Mouse (Mus musculus): ENCODE results near the gene Alg1. TPM values are rescaled to one million over a fixed set of nuclear protein-coding genes. Genes with fewer than 3 reads are reported as not detected.
A peak's percentile ranks its signal among the peaks of the same experiment; 100 is the strongest.

Alg1 gene
- 29.0 and 30.3 TPM in 2 replicates for polyA plus RNA-seq (2015; fragmentation: Nextera tagmentation; extraction: Ambion mirVana)

DNA sequence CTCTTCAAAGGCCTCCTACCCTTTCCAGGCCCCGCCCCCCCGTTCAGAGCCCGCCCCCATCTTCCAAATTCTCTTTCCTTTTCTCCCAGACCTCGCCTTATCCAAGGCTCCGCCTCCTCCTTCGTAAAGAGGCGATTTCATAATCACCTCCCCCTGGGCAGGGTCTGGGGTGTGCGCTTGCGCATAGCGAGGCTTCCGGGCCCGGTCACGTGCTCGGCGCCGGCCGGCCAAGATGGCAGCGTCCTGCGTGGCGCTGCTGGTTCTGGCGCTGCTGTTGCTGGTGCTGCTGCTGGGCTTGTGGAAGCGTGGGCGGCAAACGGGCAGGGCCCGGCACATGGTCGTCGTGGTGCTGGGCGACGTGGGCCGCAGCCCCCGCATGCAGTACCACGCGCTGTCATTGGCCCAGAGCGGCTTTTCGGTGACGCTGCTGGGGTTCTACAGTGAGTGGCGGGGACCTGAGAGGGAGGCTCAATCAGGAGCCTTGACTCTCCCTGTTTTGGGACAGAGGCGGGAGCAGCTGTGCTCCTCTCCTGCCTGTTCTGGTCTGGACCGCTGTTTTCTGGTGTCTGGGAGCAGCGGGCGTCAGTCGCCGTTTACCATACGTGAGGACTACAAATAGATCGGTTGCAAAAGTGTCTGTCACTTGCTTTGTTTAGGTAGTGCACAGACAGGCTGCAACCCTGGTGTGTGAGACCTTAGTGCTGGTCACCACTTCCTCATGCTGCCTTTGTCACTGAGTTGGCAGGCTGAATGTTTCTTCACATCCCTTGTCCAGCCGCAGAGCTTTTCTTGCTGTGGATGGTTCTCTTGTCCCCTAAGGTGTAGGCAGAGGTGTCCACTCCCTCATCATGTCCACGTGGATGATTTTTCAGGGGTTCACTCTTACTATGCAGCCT, at the start of gene Alg1:
TSS of gene Alg1 (plus strand) at position 204 of the 896 bp plus-strand sequence.
- Histone ChIP-seq H3K9ac (ENCODE audit: low read length) (peak within 1 kb of the TSS; percentile 88), H3K9me3 (replicated peaks; ENCODE audit: control insufficient read depth, low read length) (peaks cover 3% of the 10 kb centered on the region; the same call in 1 of the 2 replicates), H3K27me3 (ENCODE audit: control insufficient read depth, insufficient read depth, low read length) (no peaks in the 10 kb centered on the region), H3K27ac (ENCODE audit: low read length) (peak within 1 kb of the TSS; percentile 47; the same call in 1 of the 2 replicates), H3K4me3 (ENCODE audit: low read length) (peak within 1 kb of the TSS; percentile 88), H3K4me1 (ENCODE audit: control insufficient read depth, insufficient read depth, low read length) (peaks cover 7% of the 10 kb centered on the region), H3K4me2 (ENCODE audit: low read depth, low read length) (peak within 1 kb of the TSS; percentile 87), H3K36me3 (ENCODE audit: control insufficient read depth, insufficient read depth) (no peaks in the 10 kb centered on the region)
- 1% methylated on average over 47 of the region's 47 CpGs for WGBS
- ATAC-seq (replicated peaks; ENCODE audit: extremely low read depth, insufficient read depth, low FRiP score) = peak; percentile 94

DNA sequence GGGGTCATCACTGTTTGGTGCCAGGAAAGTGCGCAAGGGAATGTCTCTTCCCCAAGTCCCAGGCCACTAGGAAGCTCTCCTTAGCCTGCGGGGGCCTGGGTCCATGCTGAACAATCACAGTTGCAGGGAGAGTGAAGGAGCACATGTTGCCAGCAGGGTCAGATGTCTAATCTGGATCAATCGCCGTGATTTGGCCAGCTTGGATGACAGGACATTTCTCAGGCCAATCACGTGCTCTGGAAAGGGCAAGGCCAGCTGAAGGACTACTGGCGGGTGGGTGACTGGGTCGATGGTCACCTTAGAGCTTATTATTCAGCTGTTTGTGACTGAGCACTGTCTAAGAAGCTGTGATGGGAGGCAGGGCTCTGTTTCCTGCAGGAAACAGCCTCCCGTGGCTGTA, 49.3 kb upstream of the Alg1 start:
- 42% methylated on average over 8 of the region's 8 CpGs for WGBS
- H3K27ac ChIP-seq (ENCODE audit: low read length) = no peak overlapping the region
- ATAC-seq (replicated peaks; ENCODE audit: extremely low read depth, insufficient read depth, low FRiP score) = no peak
- H3K27me3 ChIP-seq (ENCODE audit: control insufficient read depth, insufficient read depth, low read length) = peaks cover 3% of the 10 kb centered on the region; the same call in 1 of the 2 replicates
- no peak overlapping the region for H3K4me2 ChIP-seq (ENCODE audit: low read depth, low read length)
- no peak overlapping the region for H3K4me3 ChIP-seq (ENCODE audit: low read length)
- H3K9me3 ChIP-seq (replicated peaks; ENCODE audit: control insufficient read depth, low read length) = no peaks in the 10 kb centered on the region
- no peaks in the 10 kb centered on the region; the same call in 1 of the 2 replicates for H3K4me1 ChIP-seq (ENCODE audit: control insufficient read depth, insufficient read depth, low read length)
- H3K36me3 ChIP-seq (ENCODE audit: control insufficient read depth, insufficient read depth) = no peaks in the 10 kb centered on the region
- H3K9ac ChIP-seq (ENCODE audit: low read length) = no peak overlapping the region; the same call in 1 of the 2 replicates

DNA sequence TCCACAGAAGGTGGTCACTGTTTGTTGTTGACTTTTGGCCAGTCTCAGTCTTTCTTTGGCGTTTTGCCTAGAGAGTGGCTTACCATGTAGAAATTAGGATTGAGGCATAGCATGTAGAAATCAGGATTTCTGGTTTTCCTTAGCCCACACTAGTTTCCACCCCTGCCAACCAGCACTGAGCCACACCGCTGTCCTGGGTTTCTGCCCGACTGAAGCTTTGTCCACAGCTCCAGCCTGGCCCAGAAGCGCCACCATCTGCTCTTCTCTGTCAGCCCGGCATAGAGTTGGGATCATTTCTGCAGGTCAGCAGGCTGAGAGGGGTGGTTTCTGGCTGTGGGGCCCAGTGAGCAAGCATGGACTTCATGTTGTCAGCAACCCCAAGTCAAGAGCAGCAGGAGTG, 48.5 kb upstream of the Alg1 start:
- H3K36me3 ChIP-seq (ENCODE audit: control insufficient read depth, insufficient read depth) = no peaks in the 10 kb centered on the region
- H3K27me3 ChIP-seq (ENCODE audit: control insufficient read depth, insufficient read depth, low read length) = peaks cover 3% of the 10 kb centered on the region; the same call in 1 of the 2 replicates
- H3K4me2 ChIP-seq (ENCODE audit: low read depth, low read length) = no peak overlapping the region
- no peak overlapping the region for H3K9ac ChIP-seq (ENCODE audit: low read length)
- no peak overlapping the region for H3K27ac ChIP-seq (ENCODE audit: low read length)
- H3K4me3 ChIP-seq (ENCODE audit: low read length) = no peak overlapping the region
- no peaks in the 10 kb centered on the region; the same call in 1 of the 2 replicates for H3K4me1 ChIP-seq (ENCODE audit: control insufficient read depth, insufficient read depth, low read length)
- ATAC-seq (replicated peaks; ENCODE audit: extremely low read depth, insufficient read depth, low FRiP score) = no peak
- H3K9me3 ChIP-seq (replicated peaks; ENCODE audit: control insufficient read depth, low read length) = no peaks in the 10 kb centered on the region
- WGBS = 71% methylated on average over 5 of the region's 5 CpGs

DNA sequence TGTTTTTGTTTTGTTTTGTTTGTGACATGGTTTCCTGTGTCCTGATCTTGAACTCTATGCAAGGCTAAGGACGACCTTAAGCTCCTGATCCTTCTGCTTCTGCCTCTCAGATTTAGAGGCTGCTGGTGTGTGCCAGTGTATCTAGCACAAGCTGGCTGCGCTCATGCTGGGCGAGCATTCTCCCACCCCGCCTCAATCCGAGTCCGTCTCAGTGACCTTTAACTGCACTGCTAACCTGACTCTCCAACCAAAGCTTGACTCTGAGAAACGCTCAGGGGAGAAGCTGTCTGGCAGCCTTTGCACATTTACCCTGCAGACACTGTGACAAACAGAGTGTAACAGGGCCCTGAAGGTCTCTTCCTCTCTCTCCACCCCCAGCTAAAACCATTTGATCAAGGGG, 47.7 kb upstream of the Alg1 start:
- 64% methylated on average over 7 of the region's 7 CpGs for WGBS

DNA sequence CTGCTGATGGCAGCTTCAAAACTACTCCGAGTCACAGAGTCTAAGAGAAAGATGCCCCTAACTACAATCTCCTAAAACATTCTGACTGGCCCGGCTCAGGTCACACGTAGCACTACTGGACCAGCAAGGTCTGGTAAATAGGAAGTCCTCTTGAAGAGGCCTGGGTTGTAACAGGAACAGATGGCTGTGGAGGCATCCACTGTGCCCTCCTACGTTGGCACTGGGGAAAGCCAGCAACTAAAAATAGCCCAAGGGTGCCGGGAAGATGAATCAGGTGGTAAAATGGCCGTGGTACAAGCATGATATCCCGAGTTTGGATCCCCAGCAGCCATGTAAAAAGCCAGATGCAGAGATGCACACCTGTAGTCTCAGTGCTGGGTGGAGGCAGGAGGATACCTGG, 47.2 kb upstream of the Alg1 start:
- no peaks in the 10 kb centered on the region for H3K36me3 ChIP-seq (ENCODE audit: control insufficient read depth, insufficient read depth)
- no peaks in the 10 kb centered on the region; the same call in 1 of the 2 replicates for H3K4me1 ChIP-seq (ENCODE audit: control insufficient read depth, insufficient read depth, low read length)
- ATAC-seq (replicated peaks; ENCODE audit: extremely low read depth, insufficient read depth, low FRiP score) = peak; percentile 55; the same call in 1 of the 2 replicates
- no peak overlapping the region for H3K4me2 ChIP-seq (ENCODE audit: low read depth, low read length)
- no peak overlapping the region for H3K4me3 ChIP-seq (ENCODE audit: low read length)
- WGBS = 45% methylated on average over 7 of the region's 7 CpGs
- peaks cover 3% of the 10 kb centered on the region; the same call in 1 of the 2 replicates for H3K27me3 ChIP-seq (ENCODE audit: control insufficient read depth, insufficient read depth, low read length)
- H3K9me3 ChIP-seq (replicated peaks; ENCODE audit: control insufficient read depth, low read length) = no peaks in the 10 kb centered on the region
- H3K27ac ChIP-seq (ENCODE audit: low read length) = no peak overlapping the region
- H3K9ac ChIP-seq (ENCODE audit: low read length) = no peak overlapping the region

More for the DNA sequence above, 47.7 kb upstream of the Alg1 start:
- Histone ChIP-seq H3K9me3 (replicated peaks; ENCODE audit: control insufficient read depth, low read length) (no peaks in the 10 kb centered on the region), H3K27me3 (ENCODE audit: control insufficient read depth, insufficient read depth, low read length) (peaks cover 3% of the 10 kb centered on the region; the same call in 1 of the 2 replicates), H3K36me3 (ENCODE audit: control insufficient read depth, insufficient read depth) (no peaks in the 10 kb centered on the region), H3K4me1 (ENCODE audit: control insufficient read depth, insufficient read depth, low read length) (no peaks in the 10 kb centered on the region; the same call in 1 of the 2 replicates), H3K4me3 (ENCODE audit: low read length) (no peak overlapping the region), H3K9ac (ENCODE audit: low read length) (no peak overlapping the region), H3K27ac (ENCODE audit: low read length) (no peak overlapping the region), H3K4me2 (ENCODE audit: low read depth, low read length) (no peak overlapping the region)
- no peak for ATAC-seq (replicated peaks; ENCODE audit: extremely low read depth, insufficient read depth, low FRiP score)

DNA sequence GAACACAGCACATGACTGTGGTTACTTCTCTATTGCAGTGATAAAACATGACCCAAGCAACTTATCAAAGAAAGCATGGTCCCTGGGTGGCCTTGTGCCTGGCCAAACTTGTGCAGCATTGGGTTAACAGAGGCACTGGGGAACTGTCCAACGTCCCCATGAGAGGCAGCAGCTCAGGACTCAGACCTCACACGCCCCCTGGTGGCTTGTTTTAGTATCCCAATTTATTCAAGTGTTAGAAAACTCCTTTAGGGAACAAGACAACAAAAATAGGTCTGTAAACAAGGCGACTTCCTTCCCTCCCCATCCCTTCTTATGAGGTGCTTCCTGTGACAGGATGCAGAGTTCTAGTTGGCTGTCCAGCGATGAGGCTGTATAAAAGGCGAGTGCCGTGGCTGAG, 38.3 kb upstream of the Alg1 start:
- 24% methylated on average over 6 of the region's 6 CpGs for WGBS
- H3K4me2 ChIP-seq (ENCODE audit: low read depth, low read length) = no peak overlapping the region
- no peak overlapping the region for H3K4me3 ChIP-seq (ENCODE audit: low read length)
- no peaks in the 10 kb centered on the region for H3K4me1 ChIP-seq (ENCODE audit: control insufficient read depth, insufficient read depth, low read length)
- H3K9me3 ChIP-seq (replicated peaks; ENCODE audit: control insufficient read depth, low read length) = no peaks in the 10 kb centered on the region
- H3K27me3 ChIP-seq (ENCODE audit: control insufficient read depth, insufficient read depth, low read length) = no peaks in the 10 kb centered on the region
- ATAC-seq (replicated peaks; ENCODE audit: extremely low read depth, insufficient read depth, low FRiP score) = peak; percentile 14; the same call in 1 of the 2 replicates
- H3K27ac ChIP-seq (ENCODE audit: low read length) = no peak overlapping the region
- no peaks in the 10 kb centered on the region for H3K36me3 ChIP-seq (ENCODE audit: control insufficient read depth, insufficient read depth)
- no peak overlapping the region for H3K9ac ChIP-seq (ENCODE audit: low read length)

DNA sequence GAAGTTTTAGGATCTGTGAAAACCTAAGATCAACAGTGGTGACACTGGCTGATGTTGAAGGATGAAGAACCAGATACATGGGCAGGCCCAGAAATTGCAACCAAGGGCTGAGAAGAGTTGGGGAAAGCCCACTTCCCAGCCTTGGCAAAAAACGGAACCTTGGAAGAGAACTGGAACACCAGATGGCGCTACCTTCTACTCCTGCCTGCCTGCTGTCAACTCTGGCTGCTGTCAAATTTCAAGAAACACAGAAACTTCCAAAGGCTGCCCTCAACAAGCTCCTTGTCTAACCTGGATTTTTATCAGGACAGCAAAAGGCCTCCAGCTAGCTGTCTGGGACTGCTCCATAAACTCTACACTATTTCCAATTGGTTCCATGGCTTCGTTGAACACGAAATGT, 30.7 kb upstream of the Alg1 start:
- H3K4me3 ChIP-seq (ENCODE audit: low read length) = peak overlapping the region; percentile 88
- no peaks in the 10 kb centered on the region for H3K27me3 ChIP-seq (ENCODE audit: control insufficient read depth, insufficient read depth, low read length)
- no peak overlapping the region; the same call in 1 of the 2 replicates for H3K9ac ChIP-seq (ENCODE audit: low read length)
- no peaks in the 10 kb centered on the region for H3K36me3 ChIP-seq (ENCODE audit: control insufficient read depth, insufficient read depth)
- H3K4me1 ChIP-seq (ENCODE audit: control insufficient read depth, insufficient read depth, low read length) = peaks cover 6% of the 10 kb centered on the region
- 8% methylated on average over 4 of the region's 4 CpGs for WGBS
- H3K27ac ChIP-seq (ENCODE audit: low read length) = no peak overlapping the region
- no peak for ATAC-seq (replicated peaks; ENCODE audit: extremely low read depth, insufficient read depth, low FRiP score)
- peak overlapping the region; percentile 98 for H3K4me2 ChIP-seq (ENCODE audit: low read depth, low read length)
- H3K9me3 ChIP-seq (replicated peaks; ENCODE audit: control insufficient read depth, low read length) = no peaks in the 10 kb centered on the region

DNA sequence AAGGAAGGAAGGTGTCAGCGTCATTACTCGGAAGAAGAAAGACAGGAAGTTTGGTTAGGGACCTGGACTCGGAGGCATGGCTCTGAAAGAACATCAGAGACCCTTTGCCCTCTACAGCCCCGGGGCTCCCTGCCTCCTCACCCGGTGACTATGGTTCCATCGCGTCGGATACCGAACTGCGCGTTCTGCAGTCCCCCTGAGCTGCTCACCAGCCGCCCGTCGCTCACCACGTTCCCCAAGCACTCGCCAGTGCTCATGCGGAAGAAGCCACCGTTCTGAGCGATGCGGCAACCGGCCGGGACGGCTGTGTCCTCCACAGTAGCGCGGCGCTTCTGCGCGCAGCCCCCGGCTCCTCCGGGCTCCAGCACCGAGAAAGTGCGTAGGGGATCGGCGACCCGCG, 30.2 kb upstream of the Alg1 start:
- no peaks in the 10 kb centered on the region for H3K27me3 ChIP-seq (ENCODE audit: control insufficient read depth, insufficient read depth, low read length)
- ATAC-seq (replicated peaks; ENCODE audit: extremely low read depth, insufficient read depth, low FRiP score) = peak; percentile 28
- no peak overlapping the region for H3K27ac ChIP-seq (ENCODE audit: low read length)
- peaks cover 6% of the 10 kb centered on the region for H3K4me1 ChIP-seq (ENCODE audit: control insufficient read depth, insufficient read depth, low read length)
- H3K4me3 ChIP-seq (ENCODE audit: low read length) = peak overlapping the region; percentile 88
- H3K9ac ChIP-seq (ENCODE audit: low read length) = peak overlapping the region; percentile 81
- H3K36me3 ChIP-seq (ENCODE audit: control insufficient read depth, insufficient read depth) = no peaks in the 10 kb centered on the region
- H3K9me3 ChIP-seq (replicated peaks; ENCODE audit: control insufficient read depth, low read length) = no peaks in the 10 kb centered on the region
- H3K4me2 ChIP-seq (ENCODE audit: low read depth, low read length) = peak overlapping the region; percentile 98
- under 1% methylated on average over 36 of the region's 36 CpGs for WGBS
